Mouse (Mus musculus): ENCODE data around the gene Usp34. TPM values are rescaled to one million over a fixed set of nuclear protein-coding genes. Genes with fewer than 3 reads are reported as not detected.
A peak's percentile ranks its signal among the peaks of the same experiment; 100 is the strongest.
"Not testable (repeated sequence)": the region's sequence is repeated elsewhere in the genome, so short reads cannot be mapped to it uniquely, and the experiment has no call there.

Gene Usp34
- polyA plus RNA-seq, 1 experiment from 2014 or later, result 25.5 TPM

GRCm38 (mm10) chr11:23428301-23428700 is 121.6 kb downstream of the Usp34 start:
- 91% methylated on average over 6 of the region's 6 CpGs for WGBS
- Histone ChIP-seq H3K27ac (replicated peaks) (no peak overlapping the region), H3K9me3 (replicated peaks) (no peaks in the 10 kb centered on the region), H3K4me1 (no peaks in the 10 kb centered on the region), H3K36me3 (peaks cover 51% of the 10 kb centered on the region), H3K4me3 (replicated peaks) (no peak overlapping the region), H3K9ac (no peak overlapping the region), H3K27me3 (no peaks in the 10 kb centered on the region), H3K4me2 (replicated peaks) (no peak overlapping the region)
- no peak for ATAC-seq (ENCODE audit: insufficient number of reproducible peaks, low FRiP score, low TSS enrichment, low read depth)

GRCm38 (mm10) chr11:23430013-23430412 is 123.3 kb downstream of the Usp34 start:
- Histone ChIP-seq H3K4me2 (replicated peaks) (no peak overlapping the region), H3K9me3 (replicated peaks) (no peaks in the 10 kb centered on the region), H3K27ac (replicated peaks) (no peak overlapping the region), H3K4me1 (no peaks in the 10 kb centered on the region), H3K9ac (no peak overlapping the region), H3K4me3 (replicated peaks) (no peak overlapping the region), H3K36me3 (peaks cover 60% of the 10 kb centered on the region), H3K27me3 (no peaks in the 10 kb centered on the region)
- 94% methylated on average over 2 of the region's 2 CpGs for WGBS
- no peak for ATAC-seq (ENCODE audit: insufficient number of reproducible peaks, low FRiP score, low TSS enrichment, low read depth)

- peaks cover 58% of the 10 kb centered on the region for H3K36me3 ChIP-seq
- H3K9ac ChIP-seq, result no peak overlapping the region
- no peaks in the 10 kb centered on the region for H3K4me1 ChIP-seq
- no peak overlapping the region for H3K4me2 ChIP-seq (replicated peaks)
- H3K4me3 ChIP-seq (replicated peaks), result no peak overlapping the region
- ATAC-seq (ENCODE audit: insufficient number of reproducible peaks, low FRiP score, low TSS enrichment, low read depth), result no peak
- H3K27ac ChIP-seq (replicated peaks), result no peak overlapping the region
- WGBS, result 80% methylated on average over 2 of the region's 2 CpGs
- H3K27me3 ChIP-seq, result no peaks in the 10 kb centered on the region
- H3K9me3 ChIP-seq (replicated peaks), result no peaks in the 10 kb centered on the region
Observed at GRCm38 (mm10) chr11:23436076-23436475, 129.4 kb downstream of the Usp34 start.

- H3K4me2 ChIP-seq (replicated peaks); H3K27ac ChIP-seq (replicated peaks); H3K9ac ChIP-seq; H3K4me1 ChIP-seq; H3K9me3 ChIP-seq (replicated peaks); H3K4me3 ChIP-seq (replicated peaks); H3K27me3 ChIP-seq; ATAC-seq (ENCODE audit: insufficient number of reproducible peaks, low FRiP score, low TSS enrichment, low read depth): not testable (repeated sequence)
- peaks cover 32% of the 10 kb centered on the region for H3K36me3 ChIP-seq
- WGBS, result 86% methylated on average over 2 of the region's 2 CpGs
Observed at GRCm38 (mm10) chr11:23465862-23466261, 159.2 kb downstream of the Usp34 start.

GRCm38 (mm10) chr11:23489955-23490354 is 183.3 kb downstream of the Usp34 start:
- Histone ChIP-seq H3K4me3 (replicated peaks) (no peak overlapping the region), H3K4me1 (no peaks in the 10 kb centered on the region), H3K27ac (replicated peaks) (no peak overlapping the region), H3K9ac (no peak overlapping the region), H3K9me3 (replicated peaks) (no peaks in the 10 kb centered on the region), H3K4me2 (replicated peaks) (no peak overlapping the region), H3K27me3 (no peaks in the 10 kb centered on the region), H3K36me3 (peaks cover 85% of the 10 kb centered on the region)
- no peak for ATAC-seq (ENCODE audit: insufficient number of reproducible peaks, low FRiP score, low TSS enrichment, low read depth)
- WGBS, result 88% methylated on average over 1 of the region's 1 CpGs

GRCm38 (mm10) chr11:23492048-23492790 is 185.5 kb downstream of the Usp34 start:
- Histone ChIP-seq H3K27me3 (no peaks in the 10 kb centered on the region), H3K36me3 (peaks cover 76% of the 10 kb centered on the region), H3K9me3 (replicated peaks) (no peaks in the 10 kb centered on the region), H3K4me3 (replicated peaks) (no peak overlapping the region), H3K27ac (replicated peaks) (no peak overlapping the region), H3K4me2 (replicated peaks) (no peak overlapping the region), H3K4me1 (peaks cover 20% of the 10 kb centered on the region), H3K9ac (no peak overlapping the region)
- WGBS, result 68% methylated on average over 4 of the region's 4 CpGs
- no peak for ATAC-seq (ENCODE audit: insufficient number of reproducible peaks, low FRiP score, low TSS enrichment, low read depth)

GRCm38 (mm10) chr11:23495231-23495630 is 188.5 kb downstream of the Usp34 start:
- WGBS, result 83% methylated on average over 6 of the region's 6 CpGs
- peaks cover 47% of the 10 kb centered on the region for H3K36me3 ChIP-seq
- no peak for ATAC-seq (ENCODE audit: insufficient number of reproducible peaks, low FRiP score, low TSS enrichment, low read depth)

GRCm38 (mm10) chr11:23496661-23497060 is 190.0 kb downstream of the Usp34 start:
- WGBS, result 35% methylated on average over 6 of the region's 6 CpGs
- Histone ChIP-seq H3K9ac (peak overlapping the region; percentile 93; the same call in 1 of the 2 replicates), H3K4me1 (peaks cover 20% of the 10 kb centered on the region), H3K27ac (replicated peaks) (no peak overlapping the region), H3K4me2 (replicated peaks) (peak overlapping the region; percentile 74), H3K36me3 (peaks cover 33% of the 10 kb centered on the region), H3K27me3 (no peaks in the 10 kb centered on the region), H3K4me3 (replicated peaks) (peak overlapping the region; percentile 91), H3K9me3 (replicated peaks) (no peaks in the 10 kb centered on the region)
- no peak for ATAC-seq (ENCODE audit: insufficient number of reproducible peaks, low FRiP score, low TSS enrichment, low read depth)

More at GRCm38 (mm10) chr11:23495231-23495630, 188.5 kb downstream of the Usp34 start:
- H3K9me3 ChIP-seq (replicated peaks), result no peaks in the 10 kb centered on the region
- H3K27ac ChIP-seq (replicated peaks), result no peak overlapping the region
- H3K9ac ChIP-seq, result no peak overlapping the region
- no peak overlapping the region for H3K4me2 ChIP-seq (replicated peaks)
- H3K4me1 ChIP-seq, result peaks cover 20% of the 10 kb centered on the region
- H3K4me3 ChIP-seq (replicated peaks), result no peak overlapping the region
- H3K27me3 ChIP-seq, result no peaks in the 10 kb centered on the region

GRCm38 (mm10) chr11:23497335-23497717 is 190.6 kb downstream of the Usp34 start:
- H3K4me3 ChIP-seq (replicated peaks), result peak overlapping the region; percentile 91
- H3K27ac ChIP-seq (replicated peaks), result peak overlapping the region; percentile 96
- peak; percentile 83 for ATAC-seq (ENCODE audit: insufficient number of reproducible peaks, low FRiP score, low TSS enrichment, low read depth)
- H3K9me3 ChIP-seq (replicated peaks), result no peaks in the 10 kb centered on the region
- H3K36me3 ChIP-seq, result peaks cover 28% of the 10 kb centered on the region
- H3K4me2 ChIP-seq (replicated peaks), result peak overlapping the region; percentile 74
- WGBS, result under 1% methylated on average over 22 of the region's 22 CpGs
- peak overlapping the region; percentile 93 for H3K9ac ChIP-seq
- no peaks in the 10 kb centered on the region for H3K27me3 ChIP-seq
- H3K4me1 ChIP-seq, result peaks cover 20% of the 10 kb centered on the region

- WGBS, result under 1% methylated on average over 65 of the region's 66 CpGs
- no peaks in the 10 kb centered on the region for H3K27me3 ChIP-seq
- H3K9ac ChIP-seq, result peak within 1 kb of the TSS; percentile 93
- ATAC-seq (ENCODE audit: insufficient number of reproducible peaks, low FRiP score, low TSS enrichment, low read depth), result peak; percentile 96
- peaks cover 22% of the 10 kb centered on the region for H3K36me3 ChIP-seq
- peak within 1 kb of the TSS; percentile 91 for H3K4me3 ChIP-seq (replicated peaks)
- peaks cover 20% of the 10 kb centered on the region for H3K4me1 ChIP-seq
- peak within 1 kb of the TSS; percentile 96 for H3K27ac ChIP-seq (replicated peaks)
- H3K4me2 ChIP-seq (replicated peaks), result peak within 1 kb of the TSS; percentile 74
- H3K9me3 ChIP-seq (replicated peaks), result no peaks in the 10 kb centered on the region
Observed at GRCm38 (mm10) chr11:23497718-23498509, 191.2 kb downstream of the Usp34 start, which contains the start of gene Ahsa2. Gene Ahsa2 (minus strand): TSS chr11:23498030.

GRCm38 (mm10) chr11:23498609-23499008 is 191.9 kb downstream of the Usp34 start:
- no peaks in the 10 kb centered on the region for H3K9me3 ChIP-seq (replicated peaks)
- 49% methylated on average over 5 of the region's 5 CpGs for WGBS
- ATAC-seq (ENCODE audit: insufficient number of reproducible peaks, low FRiP score, low TSS enrichment, low read depth), result no peak
- peak overlapping the region; percentile 77; the same call in 1 of the 2 replicates for H3K27ac ChIP-seq (replicated peaks)
- no peaks in the 10 kb centered on the region for H3K27me3 ChIP-seq
- peak overlapping the region; percentile 74 for H3K4me2 ChIP-seq (replicated peaks)
- H3K4me3 ChIP-seq (replicated peaks), result peak overlapping the region; percentile 91
- peaks cover 16% of the 10 kb centered on the region for H3K36me3 ChIP-seq
- H3K9ac ChIP-seq, result 0 out of 2 replicates have a peak overlapping the region, but pooled peaks have one; percentile 40
- peaks cover 20% of the 10 kb centered on the region for H3K4me1 ChIP-seq
